Mouse (Mus musculus) hindbrain, embryonic 13.5 days (tissue): ENCODE results near the gene Parvb. TPM values are rescaled to one million over a fixed set of nuclear protein-coding genes. Genes with fewer than 3 reads are reported as not detected.
A peak's percentile ranks its signal among the peaks of the same experiment; 100 is the strongest.

Experiments used
- ATAC-seq: fragments of 200-750 bp; cut with Nextera tagmentation; 2 replicates; pipeline ENCODE4 v1.8.0; 2017; ENCODE audit warnings: moderate TSS enrichment; ENCODE audit not compliant: low FRiP score
- H3K27ac ChIP-seq: fragments of 300-500 bp; sonication (generic); 2 replicates; pipeline ENCODE4 v1.5.1; 2015; ENCODE audit warnings: inconsistent platforms, mild to moderate bottlenecking, moderate library complexity
- H3K27me3 ChIP-seq: fragments of 300-500 bp; sonication (generic); 2 replicates; pipeline ENCODE4 v1.6.1; 2015; ENCODE audit warnings: mild to moderate bottlenecking, inconsistent platforms
- H3K36me3 ChIP-seq: fragments of 300-500 bp; sonication (generic); 2 replicates; pipeline ENCODE4 v1.6.1; 2015; ENCODE audit warnings: mild to moderate bottlenecking, inconsistent platforms
- H3K4me1 ChIP-seq: fragments of 300-500 bp; sonication (generic); replicated peaks from 2 replicates; pipeline ENCODE4 v1.6.1; 2015; ENCODE audit warnings: inconsistent platforms
- H3K4me2 ChIP-seq: fragments of 300-500 bp; sonication (generic); 2 replicates; pipeline ENCODE4 v1.6.1; 2015; ENCODE audit warnings: inconsistent platforms, mild to moderate bottlenecking, moderate library complexity
- H3K4me3 ChIP-seq: fragments of 300-500 bp; sonication (generic); 2 replicates; pipeline ENCODE4 v1.5.1; 2015; ENCODE audit warnings: mild to moderate bottlenecking, inconsistent platforms
- H3K9ac ChIP-seq: fragments of 300-500 bp; sonication (generic); 2 replicates; pipeline ENCODE4 v1.6.1; 2015; ENCODE audit warnings: mild to moderate bottlenecking, inconsistent platforms
- H3K9me3 ChIP-seq: fragments of 300-500 bp; sonication (generic); 2 replicates; pipeline ENCODE4 v1.6.1; 2016; ENCODE audit warnings: inconsistent platforms
- WGBS: fragments of 180-500 bp; shearing (Covaris S2); methylation state at CpG from one replicate; pipeline ENCODE4 v1.1.7; 2015; 5-methylcytosine and 5-hydroxymethylcytosine counted together
- polyA plus RNA-seq: library from polyadenylated mRNA; unstranded; fragments of >200 nt; fragmentation: Nextera tagmentation; extraction: Ambion mirVana; gene quantifications from 2 replicates; pipeline ENCODE4 v1.2.1, GENCODE M21; 2015

The Parvb gene
- polyA plus RNA-seq, 1 experiment from 2014 or later: 3.9 TPM

- H3K4me2 ChIP-seq: no peak overlapping the region
- no peak for ATAC-seq
- no peaks in the 10 kb centered on the region for H3K9me3 ChIP-seq
- 13% methylated on average over 8 of the region's 8 CpGs for WGBS
- 0 out of 2 replicates have a peak overlapping the region, but pooled peaks have one; percentile 29 for H3K9ac ChIP-seq
- peaks cover 88% of the 10 kb centered on the region for H3K4me1 ChIP-seq
- no peak overlapping the region for H3K4me3 ChIP-seq
- peak overlapping the region; percentile 86 for H3K27ac ChIP-seq
- H3K36me3 ChIP-seq: no peaks in the 10 kb centered on the region
- 0 out of 2 replicates have a peak, but pooled peaks cover 4% of the 10 kb centered on the region for H3K27me3 ChIP-seq
Observed at GRCm38 (mm10) chr15:84301641-84302420, 70.0 kb downstream of the Parvb start.

- Histone ChIP-seq H3K9me3 (no peaks in the 10 kb centered on the region), H3K9ac (no peak overlapping the region), H3K4me3 (no peak overlapping the region), H3K4me1 (peaks cover 78% of the 10 kb centered on the region), H3K36me3 (no peaks in the 10 kb centered on the region), H3K27ac (no peak overlapping the region), H3K4me2 (no peak overlapping the region), H3K27me3 (no peaks in the 10 kb centered on the region)
- ATAC-seq: no peak
- WGBS: 77% methylated on average over 10 of the region's 10 CpGs
Observed at GRCm38 (mm10) chr15:84303264-84303663, 71.4 kb downstream of the Parvb start.

- H3K9me3 ChIP-seq: no peaks in the 10 kb centered on the region
- no peak overlapping the region for H3K9ac ChIP-seq
- no peak overlapping the region for H3K4me2 ChIP-seq
- ATAC-seq: peak; percentile 30; the same call in 1 of the 2 replicates
- peak overlapping the region; percentile 76 for H3K27ac ChIP-seq
- H3K27me3 ChIP-seq: no peaks in the 10 kb centered on the region
- no peaks in the 10 kb centered on the region for H3K36me3 ChIP-seq
- peaks cover 61% of the 10 kb centered on the region for H3K4me1 ChIP-seq
- WGBS: 23% methylated on average over 10 of the region's 10 CpGs
- H3K4me3 ChIP-seq: no peak overlapping the region
Observed at GRCm38 (mm10) chr15:84305333-84305732, 73.5 kb downstream of the Parvb start.

GRCm38 (mm10) chr15:84310271-84310670 is 78.4 kb downstream of the Parvb start:
- H3K4me3 ChIP-seq: no peak overlapping the region
- ATAC-seq: no peak
- H3K4me2 ChIP-seq: no peak overlapping the region
- no peaks in the 10 kb centered on the region for H3K36me3 ChIP-seq
- H3K9me3 ChIP-seq: no peaks in the 10 kb centered on the region
- peaks cover 47% of the 10 kb centered on the region for H3K4me1 ChIP-seq
- peak overlapping the region; percentile 58 for H3K27ac ChIP-seq
- H3K9ac ChIP-seq: no peak overlapping the region
- peaks cover 4% of the 10 kb centered on the region for H3K27me3 ChIP-seq
- WGBS: 52% methylated on average over 11 of the region's 11 CpGs

GRCm38 (mm10) chr15:84311295-84312085 is 79.6 kb downstream of the Parvb start:
- Histone ChIP-seq H3K36me3 (no peaks in the 10 kb centered on the region), H3K4me2 (no peak overlapping the region), H3K27me3 (peaks cover 4% of the 10 kb centered on the region), H3K9ac (no peak overlapping the region), H3K27ac (no peak overlapping the region), H3K4me1 (peaks cover 45% of the 10 kb centered on the region), H3K4me3 (no peak overlapping the region), H3K9me3 (no peaks in the 10 kb centered on the region)
- 79% methylated on average over 9 of the region's 9 CpGs for WGBS
- ATAC-seq: no peak

GRCm38 (mm10) chr15:84312878-84313565 is 81.2 kb downstream of the Parvb start:
- no peak overlapping the region for H3K4me3 ChIP-seq
- 58% methylated on average over 9 of the region's 10 CpGs for WGBS
- no peak for ATAC-seq
- H3K9ac ChIP-seq: no peak overlapping the region
- peaks cover 4% of the 10 kb centered on the region for H3K27me3 ChIP-seq
- peaks cover 45% of the 10 kb centered on the region for H3K4me1 ChIP-seq
- H3K36me3 ChIP-seq: no peaks in the 10 kb centered on the region
- no peak overlapping the region for H3K4me2 ChIP-seq
- H3K27ac ChIP-seq: peak overlapping the region; percentile 50; the same call in 1 of the 2 replicates
- peaks cover 3% of the 10 kb centered on the region; the same call in 1 of the 2 replicates for H3K9me3 ChIP-seq

- no peak for ATAC-seq
- H3K9me3 ChIP-seq: peaks cover 3% of the 10 kb centered on the region; the same call in 1 of the 2 replicates
- peaks cover 4% of the 10 kb centered on the region for H3K27me3 ChIP-seq
- H3K4me1 ChIP-seq: peaks cover 45% of the 10 kb centered on the region
- H3K36me3 ChIP-seq: no peaks in the 10 kb centered on the region
- no peak overlapping the region for H3K4me2 ChIP-seq
- peak overlapping the region; percentile 50; the same call in 1 of the 2 replicates for H3K27ac ChIP-seq
- no peak overlapping the region for H3K9ac ChIP-seq
- no peak overlapping the region for H3K4me3 ChIP-seq
- WGBS: 26% methylated on average over 9 of the region's 9 CpGs
Observed at GRCm38 (mm10) chr15:84313566-84313878, 81.7 kb downstream of the Parvb start.

GRCm38 (mm10) chr15:84314420-84315080 is 82.7 kb downstream of the Parvb start:
- H3K4me2 ChIP-seq: no peak overlapping the region
- peaks cover 3% of the 10 kb centered on the region; the same call in 1 of the 2 replicates for H3K9me3 ChIP-seq
- ATAC-seq: no peak
- H3K27ac ChIP-seq: peak overlapping the region; percentile 78
- H3K36me3 ChIP-seq: no peaks in the 10 kb centered on the region
- peaks cover 4% of the 10 kb centered on the region for H3K27me3 ChIP-seq
- H3K9ac ChIP-seq: peak overlapping the region; percentile 51; the same call in 1 of the 2 replicates
- peaks cover 45% of the 10 kb centered on the region for H3K4me1 ChIP-seq
- WGBS: 14% methylated on average over 18 of the region's 18 CpGs
- no peak overlapping the region for H3K4me3 ChIP-seq

GRCm38 (mm10) chr15:84315276-84316046 is 83.6 kb downstream of the Parvb start:
- H3K4me2 ChIP-seq: no peak overlapping the region
- 54% methylated on average over 15 of the region's 15 CpGs for WGBS
- peaks cover 3% of the 10 kb centered on the region; the same call in 1 of the 2 replicates for H3K9me3 ChIP-seq
- no peak; the same call in 1 of the 2 replicates for ATAC-seq
- no peak overlapping the region for H3K9ac ChIP-seq
- H3K36me3 ChIP-seq: no peaks in the 10 kb centered on the region
- H3K4me3 ChIP-seq: no peak overlapping the region
- peak overlapping the region; percentile 78; the same call in 1 of the 2 replicates for H3K27ac ChIP-seq
- peaks cover 41% of the 10 kb centered on the region for H3K4me1 ChIP-seq
- H3K27me3 ChIP-seq: peaks cover 4% of the 10 kb centered on the region

GRCm38 (mm10) chr15:84319393-84319792 is 87.5 kb downstream of the Parvb start:
- H3K27ac ChIP-seq: no peak overlapping the region
- peaks cover 3% of the 10 kb centered on the region; the same call in 1 of the 2 replicates for H3K9me3 ChIP-seq
- no peak overlapping the region for H3K4me3 ChIP-seq
- 94% methylated on average over 4 of the region's 4 CpGs for WGBS
- 0 out of 2 replicates have a peak, but pooled peaks cover 3% of the 10 kb centered on the region for H3K27me3 ChIP-seq
- H3K9ac ChIP-seq: no peak overlapping the region
- peaks cover 19% of the 10 kb centered on the region for H3K4me1 ChIP-seq
- H3K36me3 ChIP-seq: no peaks in the 10 kb centered on the region
- no peak for ATAC-seq
- no peak overlapping the region for H3K4me2 ChIP-seq
